In genomic region chr2:32846101-32846804, GRCm38 (mm10) we compare ENCODE assay signal across 7 mouse cellular contexts. TPM values are rescaled to one million over a fixed set of nuclear protein-coding genes. Genes with fewer than 3 reads are reported as not detected.
DNase-seq lines count a peak whose midpoint lies in the region; ATAC-seq lines count a peak whose summit lies in the region.

No protein-coding gene starts in this region.

- H3K4me3 ChIP-seq in hindbrain, embryonic 12.5 days = peak overlapping the region; percentile 85

- peak overlapping the region; percentile 81 for H3K4me2 ChIP-seq in hindbrain, embryonic 12.5 days (replicated peaks)

- H3K9ac ChIP-seq in hindbrain, embryonic 12.5 days = peak overlapping the region; percentile 91

- peaks cover 18% of the 10 kb centered on the region for H3K4me1 ChIP-seq in hindbrain, embryonic 12.5 days

- peak overlapping the region; percentile 91 for H3K27ac ChIP-seq in hindbrain, embryonic 12.5 days

- peak; percentile 57 for ATAC-seq in hindbrain, embryonic 12.5 days (ENCODE audit: low FRiP score)

- H3K36me3 ChIP-seq in hindbrain, embryonic 12.5 days = peaks cover 2% of the 10 kb centered on the region; the same call in 1 of the 2 replicates

- peaks cover 4% of the 10 kb centered on the region; the same call in 1 of the 2 replicates for H3K27me3 ChIP-seq in hindbrain, embryonic 12.5 days

- under 1% methylated on average over 33 of the region's 33 CpGs for WGBS in hindbrain, embryonic 12.5 days

- DNase-seq in adipocyte (ENCODE audit: low spot score) = peak; percentile 70
- DNase-seq in cerebellum, postnatal 10 days = peak; percentile 88
- peak; percentile 70 to 75 for DNase-seq in frontal cortex, postnatal 10 days (ENCODE audit: low spot score in 2 of 2)
- DNase-seq in layer of hippocampus, postnatal 25 days (ENCODE audit: extremely low spot score in 1 of 2, low spot score in 1 of 2) = peak; percentile 60 to 66
- DNase-seq in lung, postnatal 25 days (ENCODE audit: low spot score) = peak; percentile 44
- peak; percentile 74 for DNase-seq in retina, postnatal 7 days (ENCODE audit: low read depth, low spot score)

- no peaks in the 10 kb centered on the region for H3K9me3 ChIP-seq in hindbrain, embryonic 12.5 days (replicated peaks)

RNA-seq across cellular contexts. Expression of gene Stxbp1, which starts 0.8 kb away (rescaled TPM):
- 102 and 105 TPM in 2 replicates for polyA plus RNA-seq in hindbrain, embryonic 12.5 days (2016; fragmentation: Nextera tagmentation; extraction: Ambion mirVana)
- 100 to 1,000 TPM; 596 to 606 TPM for total RNA-seq in layer of hippocampus, postnatal 25 days (2021)

RNA-seq across cellular contexts. Expression of gene Fam129b, which starts 29.7 kb away (rescaled TPM):
- polyA plus RNA-seq in hindbrain, embryonic 12.5 days (2016; fragmentation: Nextera tagmentation; extraction: Ambion mirVana) = 42.2 and 43.8 TPM in 2 replicates
- total RNA-seq in layer of hippocampus, postnatal 25 days (2021) = 10 to 100 TPM; 15.1 to 15.7 TPM

Comparison
In these comparisons a context has a peak if more than half of its experiments do, and no peak if none do; other contexts are left out.
1. Peak in every context shown above with its lines: DNase-seq, ATAC-seq, H3K4me3 ChIP-seq and H3K27ac ChIP-seq.